8 mouse cellular contexts compared by ENCODE assay signal in genomic region chr8:124021237-124022227, GRCm38 (mm10). TPM values are rescaled to one million over a fixed set of nuclear protein-coding genes. Genes with fewer than 3 reads are reported as not detected.
DNase-seq lines count a peak whose midpoint lies in the region; ATAC-seq lines count a peak whose summit lies in the region.

Gene Taf5l, minus strand, starts transcription at chr8:124021397.
Gene Urb2, plus strand, starts transcription at chr8:124021508.

- H3K36me3 ChIP-seq in intestine, embryonic 15.5 days, result peaks cover 6% of the 10 kb centered on the region; the same call in 1 of the 2 replicates

- peak within 1 kb of the TSS; percentile 79 for H3K4me3 ChIP-seq in intestine, embryonic 15.5 days (replicated peaks)

- H3K9ac ChIP-seq in intestine, embryonic 15.5 days, result peak within 1 kb of the TSS; percentile 77

- H3K4me2 ChIP-seq in intestine, embryonic 15.5 days (replicated peaks), result peak within 1 kb of the TSS; percentile 73

- H3K27me3 ChIP-seq in intestine, embryonic 15.5 days (replicated peaks), result no peaks in the 10 kb centered on the region

- H3K4me1 ChIP-seq in intestine, embryonic 15.5 days (replicated peaks), result peaks cover 11% of the 10 kb centered on the region

- ATAC-seq in intestine, embryonic 15.5 days, result peak; percentile 94

- intact Hi-C loops in gastrocnemius, postnatal 36 days (cut with DNase I), result no loop called here
- intact Hi-C loops in left cerebral cortex, postnatal 25 days (cut with DNase I), result loop anchor here (2.0 to 5.0 kb wide), 2 partner anchors 37 to 74 kb away; partner anchors contain the start of gene Nup133

- peak; percentile 86 for DNase-seq in adrenal gland, adult 8-10 months
- DNase-seq in embryo, embryonic 11.5 days (ENCODE audit: low read depth, low spot score), result peak; percentile 82
- DNase-seq in gastrocnemius, postnatal 36 days, result peak; percentile 89 to 92
- DNase-seq in left cerebral cortex, postnatal 25 days (ENCODE audit: low spot score in 2 of 2), result peak; percentile 93 to 95
- DNase-seq in mesoderm, embryonic 11.5 days (ENCODE audit: low read depth, low spot score), result peak; percentile 93
- peak; percentile 95 for DNase-seq in right cerebral cortex, postnatal 25 days
- DNase-seq in urinary bladder, postnatal 36 days (ENCODE audit: low spot score in 2 of 2), result peak; percentile 91 to 93

- peak within 1 kb of the TSS; percentile 85 for H3K27ac ChIP-seq in intestine, embryonic 15.5 days

- under 1% methylated on average over 74 of the region's 74 CpGs for WGBS in intestine, embryonic 15.5 days

- no peaks in the 10 kb centered on the region for H3K9me3 ChIP-seq in intestine, embryonic 15.5 days

RNA-seq across cellular contexts. Expression of gene Taf5l, which starts in this region (rescaled TPM):
- total RNA-seq in adrenal gland, adult 8-10 months (2022), result 10 to 100 TPM; 20.0 to 27.7 (median 24.9) TPM
- 10 to 100 TPM; 12.0 to 13.6 TPM for total RNA-seq in gastrocnemius, postnatal 36 days (2021)
- 40.0 and 40.6 TPM in 2 replicates for polyA plus RNA-seq in intestine, embryonic 15.5 days (2015; fragmentation: Nextera tagmentation; extraction: Ambion mirVana)
- 10 to 100 TPM; 21.2 to 21.8 TPM for total RNA-seq in left cerebral cortex, postnatal 25 days (2021)

RNA-seq across cellular contexts. Expression of gene Urb2, which starts in this region (rescaled TPM):
- total RNA-seq in adrenal gland, adult 8-10 months (2022), result 10 to 100 TPM; 11.8 to 14.7 (median 14.2) TPM
- total RNA-seq in gastrocnemius, postnatal 36 days (2021), result 1 to 10 TPM; 5.4 to 5.8 TPM
- polyA plus RNA-seq in intestine, embryonic 15.5 days (2015; fragmentation: Nextera tagmentation; extraction: Ambion mirVana), result 3.8 and 4.6 TPM in 2 replicates
- total RNA-seq in left cerebral cortex, postnatal 25 days (2021), result 10 to 100 TPM; 13.2 to 13.8 TPM

Comparison
In these comparisons a context has a peak if more than half of its experiments do, and no peak if none do; other contexts are left out.
1. Peak in every context shown above with its lines: DNase-seq, ATAC-seq, H3K4me3 ChIP-seq and H3K27ac ChIP-seq.